Mouse (Mus musculus) cerebellum, postnatal 25 days (tissue): ENCODE results near the gene Gm36028.

Source experiments
- DNase-seq, 2 experiments: peaks; one replicate each; pipeline ENCODE4 v3.0.0; 2021; ENCODE audit warnings: mixed read lengths in 2 of 2

Gene Gm36028

GRCm38 (mm10) chr16:37861029-37861428 lies at the start of gene Gm36028:
TSS of gene Gm36028 (minus strand) at chr16:37861146.
- no peak for DNase-seq

DNA sequence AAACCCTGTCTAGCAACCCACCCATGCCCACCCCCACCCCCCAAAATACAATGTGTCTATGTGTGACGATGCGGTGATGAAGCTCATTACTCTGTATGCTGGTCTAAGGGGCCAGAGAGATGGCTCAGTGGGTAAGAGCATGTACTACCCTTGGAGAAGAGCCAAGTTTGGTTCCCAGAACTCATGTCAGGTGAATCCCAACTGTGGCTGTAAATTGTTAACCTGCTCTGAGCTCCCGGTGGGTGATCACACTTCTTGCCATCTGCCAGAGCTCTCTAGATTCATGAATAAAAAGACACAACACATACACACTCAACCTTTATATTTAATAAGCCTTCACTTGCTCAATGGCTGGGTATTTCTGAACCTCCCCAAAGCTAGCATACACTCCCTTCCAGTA lies 45.5 kb upstream of the Gm36028 start:
- DNase-seq, result no peak

DNA sequence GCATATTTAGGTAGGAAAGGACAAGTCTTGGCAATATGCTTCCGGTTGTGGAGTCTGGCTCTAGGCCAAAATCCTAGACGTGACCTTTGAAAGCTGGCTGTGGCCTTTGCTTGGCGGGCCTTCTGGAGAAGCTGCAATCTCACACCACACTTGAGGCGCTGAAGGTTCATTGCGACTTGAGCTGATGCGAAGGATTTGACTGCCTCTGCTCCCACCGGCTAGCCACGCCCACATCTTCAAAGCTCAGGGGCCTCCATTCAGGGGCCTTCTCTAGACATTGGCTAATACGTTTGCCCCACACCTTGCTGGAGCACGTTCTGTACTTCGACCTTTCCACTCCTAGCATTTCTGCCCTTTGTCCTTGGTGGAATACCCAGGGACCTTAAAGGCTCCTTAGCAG lies 40.4 kb upstream of the Gm36028 start:
- no peak for DNase-seq

DNA sequence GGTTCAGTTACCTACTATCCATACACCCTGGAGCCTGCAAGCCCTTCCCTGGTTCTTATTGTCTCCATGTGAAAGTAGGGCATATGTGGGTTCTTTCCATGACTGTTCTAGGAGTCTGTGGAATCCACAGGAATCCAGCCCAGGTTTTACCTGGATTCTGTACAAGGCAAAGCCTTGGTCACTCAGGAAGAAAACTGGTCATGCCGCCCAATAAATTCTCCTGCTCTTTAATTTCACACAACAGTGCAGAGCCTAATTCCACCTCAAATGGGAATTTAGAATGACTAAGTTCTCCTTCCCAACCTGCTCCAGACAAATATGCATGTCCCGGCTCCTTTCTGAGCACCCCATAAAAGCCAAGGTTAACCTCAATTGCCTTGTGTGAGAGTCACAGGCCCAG lies 38.4 kb upstream of the Gm36028 start:
- peak in 1 of 2 experiments; percentile 23 for DNase-seq

DNA sequence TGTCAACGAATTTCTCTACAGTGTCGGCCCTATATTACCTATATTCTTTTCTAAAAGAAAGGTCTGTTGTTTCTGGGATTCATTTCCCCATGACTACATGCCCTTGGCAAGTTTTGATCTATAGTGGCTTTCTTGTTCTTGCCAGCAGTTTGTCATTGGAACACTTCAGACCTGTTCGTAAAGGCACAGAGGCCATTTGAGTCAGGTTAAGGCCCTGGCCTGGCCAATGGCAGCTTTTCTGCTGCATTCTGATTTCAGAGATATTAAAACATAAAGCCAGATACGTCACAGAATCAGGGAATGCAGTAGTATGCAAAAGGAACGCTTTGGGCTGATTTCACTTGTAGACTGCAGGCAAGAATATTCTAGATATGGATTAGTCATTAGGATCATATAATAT lies 37.8 kb upstream of the Gm36028 start:
- no peak for DNase-seq

- no peak for DNase-seq
Observed at GRCm38 (mm10) chr16:37893942-37894341, 33.0 kb upstream of the Gm36028 start.

GRCm38 (mm10) chr16:37893381-37893780 lies 32.4 kb upstream of the Gm36028 start:
- no peak for DNase-seq

DNA sequence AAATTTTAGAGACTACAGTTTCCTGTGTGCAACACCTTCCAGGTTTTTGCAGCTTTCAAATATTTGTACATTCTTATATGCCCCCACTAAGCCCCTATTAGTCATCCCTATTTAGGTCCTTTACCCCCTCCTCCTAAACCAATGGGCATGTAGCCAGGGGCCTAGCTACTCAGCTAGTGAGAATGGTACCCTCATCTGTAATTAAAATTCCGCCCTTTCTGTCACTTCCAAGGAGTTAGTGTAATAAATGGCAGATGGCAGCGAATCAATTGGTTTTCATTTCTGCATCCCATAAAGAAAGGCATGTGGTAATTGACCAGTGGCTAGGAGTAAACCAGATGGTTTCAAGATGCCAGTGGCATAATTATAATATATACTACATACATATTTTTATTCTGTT lies 31.7 kb upstream of the Gm36028 start:
- no peak for DNase-seq

DNA sequence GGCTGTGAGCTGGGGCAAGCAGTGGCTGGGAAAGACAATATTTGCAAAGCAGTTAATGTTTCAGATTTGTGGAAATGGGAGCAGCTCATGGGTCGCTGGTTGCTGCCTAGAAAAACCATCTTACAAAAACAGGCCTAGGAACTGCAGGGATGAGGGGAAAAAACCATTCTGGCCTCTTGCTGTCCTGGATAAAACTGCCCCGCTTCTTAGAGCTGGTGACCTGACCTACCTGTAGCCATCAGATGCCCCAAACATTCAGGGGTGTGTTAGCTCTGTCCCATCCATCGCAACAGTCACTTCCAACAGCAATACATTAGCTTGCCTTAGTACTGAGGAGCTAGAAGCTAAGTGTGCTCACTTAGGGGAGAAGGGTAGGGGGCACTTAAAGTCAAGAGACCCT lies 28.0 kb upstream of the Gm36028 start:
- DNase-seq, result no peak

GRCm38 (mm10) chr16:37881168-37881567 lies 20.2 kb upstream of the Gm36028 start:
- no peak for DNase-seq

- DNase-seq, result no peak
Observed at GRCm38 (mm10) chr16:37879750-37880419, 18.9 kb upstream of the Gm36028 start.

DNA sequence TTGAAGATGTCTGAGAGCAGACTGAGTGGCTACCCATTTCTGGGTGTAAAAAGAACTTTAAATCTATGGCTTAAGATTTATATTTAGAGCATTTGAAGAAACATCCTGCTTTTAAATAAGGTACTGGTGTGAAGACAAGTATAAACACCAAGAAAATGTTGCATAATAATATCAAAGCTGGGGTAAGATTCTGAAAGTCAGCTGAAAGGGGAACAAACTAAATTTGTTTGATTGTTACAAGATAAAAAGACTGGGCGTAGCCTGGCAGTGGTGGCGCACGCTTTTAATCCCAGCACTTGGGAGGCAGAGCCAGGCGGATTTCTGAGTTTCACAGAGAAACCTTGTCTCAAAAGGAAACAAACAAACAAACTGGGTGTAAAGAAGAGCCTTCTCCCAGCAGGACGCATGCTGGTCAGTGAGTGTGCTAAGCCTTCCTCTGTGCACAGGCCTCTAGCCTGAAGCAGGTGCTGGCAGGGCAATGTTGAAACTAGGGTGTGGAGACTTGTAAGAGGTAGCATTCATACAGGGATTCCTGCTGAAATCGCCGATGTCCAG lies 18.1 kb upstream of the Gm36028 start:
- no peak for DNase-seq

GRCm38 (mm10) chr16:37877406-37877805 lies 16.5 kb upstream of the Gm36028 start:
- no peak for DNase-seq

DNA sequence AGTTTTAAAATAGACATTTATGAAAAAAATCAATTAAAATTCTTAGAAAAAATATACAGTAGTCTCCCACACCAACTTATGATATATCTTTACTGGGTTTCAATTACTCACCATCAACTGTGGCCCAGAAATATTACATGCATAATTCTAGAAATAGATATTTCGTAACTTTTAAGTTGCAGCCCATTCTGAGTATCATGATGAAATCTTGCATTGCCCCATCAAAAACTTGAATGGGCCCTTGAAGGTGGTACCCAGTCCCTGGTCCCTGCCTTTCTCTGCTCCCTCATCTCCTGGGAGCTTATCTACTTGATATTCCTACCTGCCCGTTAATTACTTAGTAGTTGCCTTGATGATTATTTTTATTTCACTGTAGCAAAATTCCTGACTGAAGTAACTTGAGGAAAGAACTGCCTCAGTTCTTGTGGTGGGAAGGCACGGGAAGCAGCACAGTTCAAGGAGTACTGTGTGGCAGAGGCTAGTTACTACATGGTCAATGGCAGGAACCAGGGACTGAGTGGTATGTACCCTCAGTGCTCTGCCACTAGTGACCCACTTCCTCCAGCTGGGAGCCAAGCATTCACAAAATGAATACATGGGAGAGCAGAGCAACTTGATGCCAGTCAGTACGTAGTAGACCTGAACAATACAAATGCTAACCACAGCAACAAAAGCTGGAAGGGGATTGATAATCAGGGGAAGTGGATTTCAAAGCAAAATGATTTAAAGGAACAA lies 13.7 kb upstream of the Gm36028 start:
- DNase-seq, result no peak

DNA sequence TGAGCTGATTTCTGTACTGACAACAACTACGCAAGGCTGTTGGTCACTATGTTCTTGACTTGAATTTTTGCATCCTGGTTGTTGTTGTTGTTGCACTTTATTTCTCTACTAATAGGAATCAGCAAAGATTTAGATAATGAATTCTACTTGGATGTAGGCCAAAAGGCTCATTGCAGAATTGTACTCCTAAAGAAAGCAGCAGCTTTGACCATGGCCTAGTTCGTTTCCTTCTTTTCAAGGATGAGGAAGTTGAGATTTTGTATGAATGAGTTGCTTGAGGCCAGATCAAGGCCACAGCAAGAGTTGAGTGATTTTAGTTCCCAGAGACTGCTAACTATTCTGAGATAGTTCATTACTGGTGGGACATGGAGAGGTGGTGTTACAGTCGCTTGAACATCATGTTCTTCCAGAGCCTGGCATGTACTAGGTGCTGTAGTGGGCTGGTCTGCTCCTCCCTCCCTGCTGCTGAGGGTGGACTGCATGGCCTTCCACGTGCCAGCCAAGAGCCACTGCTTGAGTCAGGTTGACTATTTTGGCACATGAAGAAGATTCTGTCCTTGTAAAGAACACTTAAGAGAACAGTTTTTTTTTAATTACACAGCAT lies 10.3 kb upstream of the Gm36028 start:
- DNase-seq, result no peak

DNA sequence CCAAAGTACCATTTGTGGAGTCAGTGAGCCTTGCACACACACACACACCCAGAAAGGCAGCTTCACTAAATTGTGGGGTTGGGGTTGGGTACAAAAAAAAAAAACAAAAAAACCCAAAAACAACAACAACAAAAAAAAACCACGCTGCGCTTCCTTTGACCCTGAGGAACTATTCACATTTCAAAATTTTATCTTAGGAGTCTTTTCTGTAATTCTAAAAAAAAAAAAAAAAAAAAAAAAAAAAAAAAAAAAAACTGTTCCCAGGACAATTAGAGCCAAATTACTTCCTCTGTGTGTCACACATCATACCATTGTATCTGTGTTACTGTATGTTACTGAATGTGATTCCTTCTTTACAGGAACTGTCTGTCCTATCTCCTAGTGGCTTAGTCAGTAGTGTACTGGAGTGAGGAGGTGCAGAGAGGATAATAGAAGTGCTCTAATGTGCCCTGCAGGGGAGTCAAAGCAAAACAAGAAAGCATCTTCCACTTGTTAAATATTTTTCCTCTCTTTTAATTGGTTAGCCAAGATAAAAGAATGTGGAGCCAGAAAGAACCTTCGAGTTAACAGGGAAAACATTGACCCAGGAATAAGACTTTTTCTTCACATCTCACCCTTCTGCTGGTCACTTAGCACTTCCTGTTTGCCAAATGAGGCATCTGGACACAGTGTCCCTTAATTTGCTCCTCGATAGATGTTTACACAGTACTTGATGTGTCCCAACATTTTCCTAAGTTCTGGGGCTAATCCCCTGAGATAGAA lies 8.7 kb upstream of the Gm36028 start:
- DNase-seq, result no peak

DNA sequence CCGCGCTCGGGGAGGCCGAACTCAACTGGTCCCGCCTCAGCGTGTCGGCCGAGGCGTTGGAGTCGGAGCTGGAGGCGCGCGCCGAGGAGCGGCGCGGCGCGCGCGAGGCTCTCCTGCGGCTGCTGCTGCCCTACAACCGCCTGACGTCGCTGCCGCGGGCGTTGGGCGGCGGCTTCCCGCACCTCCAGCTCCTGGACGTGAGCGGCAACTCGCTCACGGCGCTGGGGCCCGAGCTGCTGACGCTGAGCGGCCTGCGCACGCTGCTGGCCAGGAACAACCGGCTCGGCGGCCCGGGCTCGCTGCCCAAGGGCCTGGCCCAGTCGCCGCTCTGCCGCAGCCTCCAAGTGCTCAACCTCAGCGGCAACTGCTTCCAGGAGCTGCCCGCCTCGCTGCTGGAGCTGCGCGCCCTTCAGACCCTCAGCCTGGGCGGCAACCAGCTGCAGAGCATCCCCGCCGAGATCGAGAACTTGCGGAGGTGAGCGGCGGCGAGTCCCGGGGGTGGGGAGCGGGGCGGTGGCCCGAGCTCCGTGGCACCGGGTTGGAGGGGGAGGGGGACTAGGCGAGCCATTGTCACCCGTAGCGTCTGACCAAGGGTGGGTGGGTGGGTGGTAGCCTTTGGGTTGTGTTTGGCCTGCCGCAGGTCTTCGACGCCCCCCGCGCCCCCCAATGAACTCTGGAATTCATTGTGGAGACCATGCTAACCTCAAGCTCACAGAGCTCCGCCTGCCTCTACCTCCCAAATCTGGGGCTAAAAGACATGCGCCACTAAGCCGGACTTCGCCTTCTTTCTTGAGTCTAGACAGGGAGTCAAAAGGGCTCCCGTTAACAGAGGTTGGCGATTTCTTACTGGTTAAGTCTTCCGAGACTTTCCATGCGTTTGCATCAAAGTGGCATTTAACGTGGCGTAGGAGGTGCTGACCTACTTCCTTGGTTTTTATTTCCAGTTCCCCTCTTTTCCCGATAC lies 7.8 kb upstream of the Gm36028 start:
- DNase-seq, result peak in 1 of 2 experiments; percentile 81

DNA sequence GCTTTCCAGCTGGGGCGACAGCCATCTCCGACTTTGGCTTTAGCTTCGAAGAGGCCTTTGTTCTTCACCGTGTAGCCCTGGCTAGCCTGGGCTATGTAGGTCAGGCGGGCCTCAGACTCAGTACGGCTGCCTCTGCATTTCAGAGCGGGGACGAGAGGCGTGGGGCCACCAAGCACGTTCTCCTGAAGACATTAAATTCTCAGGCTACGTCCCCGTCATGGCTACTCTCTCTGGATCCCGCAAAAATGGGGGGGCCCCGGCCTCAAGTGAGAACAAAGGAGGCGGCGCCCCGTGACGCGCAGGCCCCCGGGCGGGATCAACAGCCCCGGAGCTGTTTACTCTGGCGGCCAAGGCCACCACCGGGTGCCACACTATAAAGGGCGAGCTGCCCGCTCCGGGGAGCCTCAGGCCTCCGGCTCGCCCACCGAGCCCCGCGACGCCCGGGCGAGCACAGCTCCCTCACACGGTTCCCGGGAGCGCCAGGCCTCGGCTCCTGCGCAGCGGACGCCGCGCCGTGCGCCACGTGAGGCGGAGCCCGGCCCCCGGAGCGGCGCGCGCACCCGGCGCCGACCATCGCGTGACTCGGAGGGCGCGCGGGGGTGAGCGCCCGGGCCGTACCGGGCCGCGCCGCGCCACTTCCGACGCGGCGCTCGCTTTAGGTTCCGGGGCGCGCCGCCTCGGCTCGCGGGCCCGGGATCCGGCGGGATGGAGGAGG lies 7.0 kb upstream of the Gm36028 start, which contains the start of gene Lrrc58:
Gene Lrrc58 (plus strand): TSS at position 599 of the 715 bp plus-strand sequence.
- peak; percentile 92 to 93 for DNase-seq

GRCm38 (mm10) chr16:37865841-37866240 lies 4.9 kb upstream of the Gm36028 start:
- no peak for DNase-seq

- DNase-seq, result no peak
Observed at GRCm38 (mm10) chr16:37863876-37864275, 2.9 kb upstream of the Gm36028 start.

DNA sequence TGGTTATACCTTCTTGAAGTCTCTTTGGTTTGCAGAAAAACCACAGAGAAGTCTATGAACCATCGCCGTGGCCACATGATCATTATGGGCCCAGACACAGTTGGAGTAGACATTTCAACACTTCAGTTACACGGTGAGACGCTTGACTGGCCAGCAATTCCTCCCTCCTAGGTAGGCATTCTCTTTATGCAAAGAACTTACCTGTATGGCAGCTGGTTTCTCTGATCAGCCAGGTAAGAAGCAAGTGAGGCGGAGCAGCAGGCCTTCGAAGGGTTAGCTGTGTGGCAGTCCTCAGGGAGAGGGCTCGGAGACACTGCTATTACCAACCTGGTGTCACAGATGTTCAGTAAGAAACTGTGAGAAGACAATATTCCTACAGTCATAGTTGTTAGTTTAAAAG lies 733 bp downstream of the Gm36028 start:
- no peak for DNase-seq
